Mouse (Mus musculus) liver, embryonic 11.5 days (tissue): ENCODE results near the gene Miga1. TPM values are rescaled to one million over a fixed set of nuclear protein-coding genes. Genes with fewer than 3 reads are reported as not detected.

Experiments
- ATAC-seq: fragments of 200-750 bp; cut with Nextera tagmentation; replicated peaks from 2 replicates; pipeline ENCODE4 v1.8.0; 2017; ENCODE audit warnings: moderate number of reproducible peaks, mild to moderate bottlenecking, moderate TSS enrichment, moderate library complexity; ENCODE audit not compliant: low FRiP score
- DNase-seq: peaks from one replicate; pipeline ENCODE4 v3.0.0-alpha.2; 2017; ENCODE audit warnings: low spot score
- H3K27ac ChIP-seq: fragments of 300-500 bp; sonication (generic); 2 replicates; pipeline ENCODE4 v1.5.1; 2014; ENCODE audit warnings: mild to moderate bottlenecking, low read depth, low read length, control low read depth
- H3K27me3 ChIP-seq: fragments of 300-500 bp; sonication (generic); replicated peaks from 2 replicates; pipeline ENCODE4 v1.6.1; 2014; ENCODE audit warnings: low read length, mixed read lengths; ENCODE audit not compliant: control insufficient read depth, insufficient read depth
- H3K36me3 ChIP-seq: fragments of 300-500 bp; sonication (generic); 2 replicates; pipeline ENCODE4 v1.6.1; 2014; ENCODE audit warnings: mild to moderate bottlenecking, low read length, moderate library complexity, mixed read lengths; ENCODE audit not compliant: control insufficient read depth, insufficient read depth
- H3K4me1 ChIP-seq: fragments of 300-500 bp; sonication (generic); replicated peaks from 2 replicates; pipeline ENCODE4 v1.6.1; 2014; ENCODE audit warnings: low read length, mixed read lengths; ENCODE audit not compliant: control insufficient read depth, insufficient read depth
- H3K4me2 ChIP-seq: fragments of 300-500 bp; sonication (generic); 2 replicates; pipeline ENCODE4 v1.6.1; 2014; ENCODE audit warnings: mild to moderate bottlenecking, control low read depth, moderate library complexity
- H3K4me3 ChIP-seq: fragments of 300-500 bp; sonication (generic); 2 replicates; pipeline ENCODE4 v1.5.1; 2014; ENCODE audit warnings: low read depth, low read length, control low read depth
- H3K9ac ChIP-seq: fragments of 300-500 bp; sonication (generic); 2 replicates; pipeline ENCODE4 v1.6.1; 2014; ENCODE audit warnings: low read depth, low read length, control low read depth
- H3K9me3 ChIP-seq: fragments of 300-500 bp; sonication (generic); 2 replicates; pipeline ENCODE4 v1.6.1; 2016; ENCODE audit warnings: low read length, inconsistent platforms, mixed read lengths; ENCODE audit not compliant: control insufficient read depth
- WGBS: fragments of 180-500 bp; shearing (Covaris S2); extraction: QIAGEN DNeasy Blood & Tissue Kit; methylation state at CpG from one replicate; pipeline ENCODE4 v1.1.7; 2014; 5-methylcytosine and 5-hydroxymethylcytosine counted together
- polyA plus RNA-seq: library from polyadenylated mRNA; unstranded; fragments of >200 nt; fragmentation: Nextera tagmentation; extraction: Ambion mirVana; gene quantifications from 2 replicates; pipeline ENCODE4 v1.2.1, GENCODE M21; 2014

Miga1 gene
- polyA plus RNA-seq, 1 experiment from 2014 or later: 12.4 TPM

DNA sequence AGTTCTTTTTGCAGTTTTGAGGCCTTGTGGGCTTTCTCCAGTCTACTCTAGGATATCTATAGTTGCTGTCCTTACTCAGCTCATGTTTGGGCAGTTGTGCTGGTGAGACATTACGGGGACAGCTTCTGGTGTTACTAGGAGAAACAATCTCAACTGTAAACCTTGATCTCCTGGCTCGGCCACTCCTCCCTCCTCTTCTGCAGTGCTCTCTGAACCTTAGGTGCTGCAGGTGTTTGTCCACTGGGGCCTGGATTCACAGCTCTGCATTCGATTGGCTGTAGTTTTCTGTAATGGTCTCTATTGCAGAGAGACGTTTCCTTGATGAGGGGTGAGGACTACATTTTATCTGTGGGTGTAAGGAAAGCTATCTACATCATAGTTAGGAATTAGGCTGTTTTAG lies 12.1 kb upstream of the Miga1 start:
- H3K27ac ChIP-seq: no peak overlapping the region
- ATAC-seq (no peak), DNase-seq (no peak)
- no peaks in the 10 kb centered on the region for H3K27me3 ChIP-seq
- H3K36me3 ChIP-seq: peaks cover 9% of the 10 kb centered on the region; the same call in 1 of the 2 replicates
- H3K9ac ChIP-seq: no peak overlapping the region
- H3K4me3 ChIP-seq: no peak overlapping the region
- 73% methylated on average over 4 of the region's 4 CpGs for WGBS
- H3K9me3 ChIP-seq: no peaks in the 10 kb centered on the region
- peaks cover 32% of the 10 kb centered on the region for H3K4me1 ChIP-seq
- H3K4me2 ChIP-seq: no peak overlapping the region

DNA sequence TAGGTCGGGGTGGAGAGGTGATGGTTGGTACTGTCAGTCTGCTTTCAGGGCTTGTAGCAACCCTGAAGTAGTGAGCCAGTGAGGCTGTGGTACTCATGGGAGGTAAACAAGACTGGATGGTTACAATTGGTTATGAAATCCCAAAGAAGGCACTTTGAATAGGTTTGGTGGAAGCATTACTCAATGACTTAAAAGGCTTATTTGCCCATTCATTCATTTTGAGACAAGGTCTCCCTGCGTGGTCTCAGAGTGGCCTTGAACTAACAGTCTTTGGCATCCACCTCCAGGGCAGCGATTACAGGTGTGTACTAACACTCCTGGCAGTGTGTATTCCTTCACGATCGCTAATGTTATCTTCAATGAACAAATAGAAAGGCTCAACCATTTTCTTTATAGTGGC lies 10.8 kb upstream of the Miga1 start:
- no peak overlapping the region for H3K4me2 ChIP-seq
- DNase-seq (no peak), ATAC-seq (no peak)
- no peaks in the 10 kb centered on the region for H3K9me3 ChIP-seq
- H3K36me3 ChIP-seq: 0 out of 2 replicates have a peak, but pooled peaks cover 3% of the 10 kb centered on the region
- no peaks in the 10 kb centered on the region for H3K27me3 ChIP-seq
- no peak overlapping the region for H3K27ac ChIP-seq
- H3K9ac ChIP-seq: no peak overlapping the region
- 84% methylated on average over 5 of the region's 5 CpGs for WGBS
- peaks cover 31% of the 10 kb centered on the region for H3K4me1 ChIP-seq
- H3K4me3 ChIP-seq: no peak overlapping the region

DNA sequence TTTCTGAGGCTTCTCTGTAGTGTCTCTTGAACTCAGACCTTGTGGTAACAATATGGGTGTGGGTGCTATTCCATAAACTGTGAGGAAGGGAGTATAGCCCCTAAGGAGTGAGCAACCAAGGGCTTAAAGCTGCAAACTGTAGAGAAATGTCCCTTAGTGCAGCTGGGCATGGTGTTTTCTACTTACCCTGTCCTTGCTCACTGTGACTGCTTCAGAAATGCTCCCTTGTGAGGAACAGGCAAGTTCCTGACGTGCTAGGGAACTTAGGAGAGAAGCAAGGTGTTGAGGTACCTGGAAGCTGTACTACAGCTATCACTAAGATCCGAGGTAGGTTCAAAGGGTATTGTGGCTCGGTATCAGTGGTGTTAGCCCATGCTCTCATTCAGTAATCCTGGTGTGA lies 10.2 kb upstream of the Miga1 start:
- no peak overlapping the region for H3K27ac ChIP-seq
- H3K9ac ChIP-seq: no peak overlapping the region
- ATAC-seq (no peak), DNase-seq (no peak)
- 0 out of 2 replicates have a peak, but pooled peaks cover 3% of the 10 kb centered on the region for H3K36me3 ChIP-seq
- H3K9me3 ChIP-seq: no peaks in the 10 kb centered on the region
- no peaks in the 10 kb centered on the region for H3K27me3 ChIP-seq
- H3K4me2 ChIP-seq: no peak overlapping the region
- no peak overlapping the region for H3K4me3 ChIP-seq
- H3K4me1 ChIP-seq: peaks cover 27% of the 10 kb centered on the region
- WGBS: 79% methylated on average over 3 of the region's 3 CpGs

DNA sequence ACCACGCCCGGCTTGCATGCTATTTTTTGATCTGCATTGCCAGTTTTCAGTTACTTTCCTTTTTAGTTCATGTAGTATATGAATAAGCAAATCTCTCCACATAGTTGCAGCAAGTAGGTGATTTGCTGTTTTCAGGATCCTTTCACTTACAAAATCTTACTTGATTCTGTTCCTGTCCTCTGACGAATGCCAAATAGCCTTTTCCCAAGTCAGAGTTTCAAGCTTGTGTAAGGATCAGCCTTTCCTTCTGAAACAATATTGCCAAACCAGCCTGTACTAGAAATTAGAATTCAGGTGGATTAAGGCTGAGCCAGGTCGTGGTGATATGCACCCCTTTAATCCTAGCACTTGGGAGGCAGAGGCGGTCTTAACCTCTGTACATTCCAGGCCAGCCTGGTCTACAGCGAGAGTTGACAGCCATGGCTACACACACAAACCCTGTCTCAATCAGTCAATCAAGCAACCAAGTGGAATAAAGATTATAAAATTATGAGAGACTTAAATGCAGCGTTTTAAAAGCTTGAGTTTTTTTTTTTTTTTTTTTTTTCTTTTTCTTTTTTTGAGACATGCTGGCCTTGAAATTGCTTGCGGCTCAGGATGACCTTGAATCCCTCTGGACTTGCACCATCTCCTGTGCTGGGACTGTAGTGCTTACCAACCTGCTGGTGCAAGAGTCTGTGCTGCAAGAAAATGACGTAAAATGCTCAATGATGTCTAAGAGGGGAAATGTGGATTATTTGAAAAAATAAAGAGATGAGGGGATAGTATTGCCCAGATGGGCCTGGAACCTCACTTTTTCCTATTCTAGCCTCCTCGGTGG lies 8.0 kb upstream of the Miga1 start:
- Histone ChIP-seq H3K9ac (no peak overlapping the region), H3K4me1 (peaks cover 26% of the 10 kb centered on the region), H3K27me3 (no peaks in the 10 kb centered on the region), H3K4me3 (no peak overlapping the region), H3K9me3 (no peaks in the 10 kb centered on the region), H3K27ac (no peak overlapping the region), H3K36me3 (0 out of 2 replicates have a peak, but pooled peaks cover under 1% of the 10 kb centered on the region), H3K4me2 (0 out of 2 replicates have a peak overlapping the region, but pooled peaks have one; percentile 12)
- DNase-seq (no peak), ATAC-seq (no peak)
- 85% methylated on average over 10 of the region's 10 CpGs for WGBS

DNA sequence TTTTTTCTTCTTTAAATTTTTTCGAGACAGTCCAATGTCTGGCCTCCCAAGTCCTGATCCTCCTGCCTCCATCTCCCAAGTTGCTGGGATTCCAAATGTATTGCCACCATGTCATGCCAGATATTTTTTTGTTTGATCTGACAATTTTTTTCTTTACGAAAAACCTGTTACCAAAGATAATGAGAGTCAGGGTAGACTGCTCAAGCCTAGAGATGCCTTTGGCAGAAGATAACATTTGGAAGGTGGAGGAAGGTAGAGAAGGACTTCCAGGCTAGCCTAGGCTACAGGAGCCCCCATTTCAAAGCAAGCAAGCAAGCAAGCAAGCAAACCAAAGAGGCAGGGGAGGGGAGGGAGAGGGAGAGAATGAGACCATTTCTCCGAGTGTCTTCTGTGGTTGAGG lies 7.0 kb upstream of the Miga1 start:
- H3K27ac ChIP-seq: peak overlapping the region; percentile 64
- no peaks in the 10 kb centered on the region for H3K9me3 ChIP-seq
- peak overlapping the region; percentile 80 for H3K4me3 ChIP-seq
- H3K36me3 ChIP-seq: no peaks in the 10 kb centered on the region
- ATAC-seq: peak; percentile 60
- no peaks in the 10 kb centered on the region for H3K27me3 ChIP-seq
- no peak for DNase-seq
- peaks cover 22% of the 10 kb centered on the region for H3K4me1 ChIP-seq
- peak overlapping the region; percentile 90 for H3K9ac ChIP-seq
- peak overlapping the region; percentile 69 for H3K4me2 ChIP-seq
- 26% methylated on average over 3 of the region's 3 CpGs for WGBS

DNA sequence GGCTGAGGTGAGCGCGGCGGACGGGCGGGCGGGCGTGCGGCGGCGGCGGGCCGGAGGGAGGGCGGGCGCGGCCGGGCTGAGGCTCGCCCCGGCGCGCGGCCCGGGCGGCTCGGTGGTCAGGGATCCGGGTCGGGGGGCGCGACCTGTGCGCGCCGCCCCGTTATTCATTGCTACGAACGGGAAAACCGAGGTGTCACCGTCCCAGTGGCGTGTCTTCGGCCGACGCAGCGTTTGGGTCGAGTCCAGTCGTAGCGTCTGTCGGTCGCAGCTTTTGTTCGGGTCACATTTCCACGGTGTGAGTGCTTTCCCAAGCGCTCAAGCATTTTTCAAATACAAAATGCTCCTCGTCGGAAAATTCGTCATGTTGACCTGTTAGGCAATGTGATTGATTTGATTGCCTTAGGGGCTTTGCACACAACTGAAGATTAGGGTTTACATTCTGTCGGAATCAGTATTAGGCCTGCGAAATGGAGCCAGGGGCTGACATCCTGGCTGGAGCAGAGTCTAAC lies 6.5 kb upstream of the Miga1 start:
- Histone ChIP-seq H3K4me3 (peak overlapping the region; percentile 80), H3K4me1 (peaks cover 17% of the 10 kb centered on the region), H3K9me3 (no peaks in the 10 kb centered on the region), H3K36me3 (no peaks in the 10 kb centered on the region), H3K9ac (peak overlapping the region; percentile 90), H3K27ac (peak overlapping the region; percentile 64), H3K4me2 (peak overlapping the region; percentile 69), H3K27me3 (no peaks in the 10 kb centered on the region)
- under 1% methylated on average over 42 of the region's 54 CpGs for WGBS
- ATAC-seq (peak; percentile 61), DNase-seq (no peak)

DNA sequence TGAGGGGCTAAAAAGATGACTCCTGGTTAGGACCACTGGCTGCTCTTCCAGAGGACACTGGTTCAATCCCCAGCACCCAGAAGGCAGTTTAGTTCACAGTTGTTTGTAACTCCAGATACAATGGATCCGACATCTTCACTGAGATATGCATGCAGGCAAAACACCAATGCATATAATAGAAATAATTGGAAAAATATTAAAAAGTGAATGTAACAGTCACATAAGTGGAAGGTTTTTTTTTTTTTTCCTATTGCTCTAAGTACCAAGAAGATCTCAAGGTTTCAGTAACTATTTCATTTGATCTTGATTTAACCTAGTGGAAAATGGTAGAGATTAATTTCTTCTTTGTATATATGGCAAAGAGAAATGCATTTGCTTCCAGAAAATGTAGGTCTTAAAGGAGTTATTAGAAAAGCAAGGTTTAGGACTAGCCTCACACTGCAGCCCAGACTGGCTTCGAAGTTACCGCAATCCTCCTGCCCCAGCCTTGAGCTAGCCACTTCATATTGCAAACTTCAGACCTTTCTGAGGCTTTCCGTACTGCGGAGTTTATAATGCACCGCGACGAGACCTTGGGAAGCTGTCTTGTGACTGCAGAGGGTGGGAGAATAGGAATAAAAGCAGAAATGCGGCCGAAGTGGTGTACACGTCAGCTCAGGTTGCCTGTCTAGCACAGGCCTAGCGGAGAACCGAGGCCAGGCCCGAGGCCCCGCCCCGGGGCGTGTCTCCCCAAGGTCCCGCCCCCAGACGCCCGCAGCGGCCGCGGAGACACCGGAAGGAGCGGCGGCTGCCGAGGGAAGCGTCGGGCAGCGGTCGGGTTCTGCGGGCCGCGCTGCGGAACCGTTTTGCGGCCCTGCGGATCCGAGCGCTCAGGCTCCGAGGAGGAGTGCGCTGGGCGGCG lies 5.8 kb upstream of the Miga1 start, which contains the start of gene Usp33:
Gene Usp33 (plus strand): TSS at position 747 of the 901 bp plus-strand sequence.
- DNase-seq (peak; percentile 95), ATAC-seq (peak; percentile 95)
- Histone ChIP-seq H3K9ac (peak within 1 kb of the TSS; percentile 90), H3K4me1 (peaks cover 17% of the 10 kb centered on the region), H3K27me3 (no peaks in the 10 kb centered on the region), H3K4me2 (peak within 1 kb of the TSS; percentile 69), H3K27ac (peak within 1 kb of the TSS; percentile 64), H3K9me3 (no peaks in the 10 kb centered on the region), H3K36me3 (no peaks in the 10 kb centered on the region), H3K4me3 (peak within 1 kb of the TSS; percentile 80)
- 6% methylated on average over 41 of the region's 44 CpGs for WGBS

DNA sequence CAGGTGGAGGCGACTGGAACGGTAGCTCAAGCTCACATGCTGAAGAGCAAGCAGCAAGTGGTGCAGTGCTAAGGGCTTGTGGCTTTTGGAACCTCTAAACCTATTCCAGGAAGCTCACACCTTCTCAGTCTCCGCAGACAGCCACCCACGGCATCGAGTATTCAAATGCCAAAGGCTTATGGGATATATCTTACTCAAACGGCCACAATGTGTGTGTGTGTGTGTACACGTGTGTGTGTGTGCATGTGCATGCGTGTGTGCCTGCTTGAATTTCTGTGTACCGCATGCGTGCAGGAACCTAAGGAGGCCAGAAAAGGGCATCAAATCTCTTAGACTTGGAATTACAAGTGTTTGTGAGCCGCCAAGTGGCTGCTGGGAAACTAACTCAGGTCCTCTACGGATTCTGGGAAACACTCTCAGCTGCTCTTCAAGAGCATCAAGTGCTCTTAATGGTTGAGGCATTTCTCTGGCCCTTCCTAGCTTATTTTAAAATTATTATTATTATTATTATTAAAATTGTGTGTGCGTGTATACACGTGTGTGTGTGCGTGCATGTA lies 2.8 kb upstream of the Miga1 start:
- Histone ChIP-seq H3K4me2 (no peak overlapping the region), H3K4me1 (peaks cover 6% of the 10 kb centered on the region), H3K27ac (no peak overlapping the region), H3K4me3 (no peak overlapping the region), H3K27me3 (no peaks in the 10 kb centered on the region), H3K9me3 (no peaks in the 10 kb centered on the region), H3K36me3 (no peaks in the 10 kb centered on the region), H3K9ac (no peak overlapping the region)
- DNase-seq (no peak), ATAC-seq (no peak)
- WGBS: 90% methylated on average over 15 of the region's 15 CpGs
